Mouse (Mus musculus) lung, postnatal 0 days (tissue): ENCODE results near the gene Gm20388. TPM values are rescaled to one million over a fixed set of nuclear protein-coding genes. Genes with fewer than 3 reads are reported as not detected.

Experiments
- ATAC-seq: fragments of 200-750 bp; cut with Nextera tagmentation; 2 replicates; pipeline ENCODE4 v1.8.0; 2017; ENCODE audit warnings: moderate library complexity
- DNase-seq: peaks from one replicate; pipeline ENCODE4 v3.0.0-alpha.2; 2016; ENCODE audit warnings: low spot score
- H3K27ac ChIP-seq: fragments of 300-500 bp; sonication (generic); 2 replicates; pipeline ENCODE4 v1.5.1; 2014; ENCODE audit warnings: antibody characterized with exemption, mild to moderate bottlenecking, low read length, mixed read lengths
- H3K27me3 ChIP-seq: fragments of 300-500 bp; sonication (generic); replicated peaks from 2 replicates; pipeline ENCODE4 v1.6.1; 2014; ENCODE audit warnings: low read length, mixed read lengths; ENCODE audit not compliant: insufficient read depth
- H3K36me3 ChIP-seq: fragments of 300-500 bp; sonication (generic); 2 replicates; pipeline ENCODE4 v1.6.1; 2014; ENCODE audit warnings: low read length, mixed read lengths; ENCODE audit not compliant: insufficient read depth
- H3K4me1 ChIP-seq: fragments of 300-500 bp; sonication (generic); 2 replicates; pipeline ENCODE4 v1.6.1; 2014; ENCODE audit warnings: antibody characterized with exemption, low read depth, low read length, mixed read lengths; ENCODE audit not compliant: insufficient read depth
- H3K4me2 ChIP-seq: fragments of 300-500 bp; sonication (generic); replicated peaks from 2 replicates; pipeline ENCODE4 v1.6.1; 2014; ENCODE audit warnings: low read depth, mild to moderate bottlenecking, low read length, moderate library complexity, mixed read lengths
- H3K4me3 ChIP-seq: fragments of 300-500 bp; sonication (generic); 2 replicates; pipeline ENCODE4 v1.5.1; 2014; ENCODE audit warnings: low read depth, low read length
- H3K9ac ChIP-seq: fragments of 300-500 bp; sonication (generic); replicated peaks from 2 replicates; pipeline ENCODE4 v1.6.1; 2014; ENCODE audit warnings: low read depth, mild to moderate bottlenecking
- H3K9me3 ChIP-seq: fragments of 300-500 bp; sonication (generic); 2 replicates; pipeline ENCODE4 v1.6.1; 2016; ENCODE audit warnings: low read length, mixed read lengths
- CTCF ChIP-seq: IDR thresholded peaks from 2 replicates; pipeline ENCODE4 v1.5.1; 2016; ENCODE audit warnings: antibody characterized with exemption, mild to moderate bottlenecking
- EP300 ChIP-seq: IDR thresholded peaks from 2 replicates; pipeline ENCODE4 v1.6.1; 2016; ENCODE audit warnings: antibody characterized with exemption, mild to moderate bottlenecking, control low read depth
- WGBS: fragments of 180-500 bp; shearing (Covaris S2); extraction: QIAGEN DNeasy Blood & Tissue Kit; methylation state at CpG from one replicate; pipeline ENCODE4 v1.1.7; 2014; 5-methylcytosine and 5-hydroxymethylcytosine counted together
- polyA plus RNA-seq: library from polyadenylated mRNA; unstranded; fragments of >200 nt; fragmentation: Nextera tagmentation; extraction: Ambion mirVana; gene quantifications from 2 replicates; pipeline ENCODE4 v1.2.1, GENCODE M21; 2015

The Gm20388 gene
- polyA plus RNA-seq, 1 experiment from 2014 or later = not detected

GRCm38 (mm10) chr8:120278009-120278408 is 367.4 kb downstream of the Gm20388 start:
- Histone ChIP-seq H3K4me3 (no peak overlapping the region), H3K4me1 (peaks cover 25% of the 10 kb centered on the region), H3K36me3 (no peaks in the 10 kb centered on the region), H3K9me3 (no peaks in the 10 kb centered on the region), H3K4me2 (no peak overlapping the region), H3K27me3 (no peaks in the 10 kb centered on the region), H3K9ac (no peak overlapping the region), H3K27ac (peak overlapping the region; percentile 71; the same call in 1 of the 2 replicates)
- WGBS = 35% methylated on average over 14 of the region's 14 CpGs
- DNase-seq (peak; percentile 55), ATAC-seq (no peak)
- TF ChIP-seq CTCF (no peak), EP300 (no peak)

- Histone ChIP-seq H3K9ac (no peak overlapping the region), H3K9me3 (no peaks in the 10 kb centered on the region), H3K27ac (no peak overlapping the region), H3K4me2 (no peak overlapping the region), H3K27me3 (no peaks in the 10 kb centered on the region), H3K36me3 (no peaks in the 10 kb centered on the region), H3K4me1 (peaks cover 27% of the 10 kb centered on the region), H3K4me3 (no peak overlapping the region)
- DNase-seq (no peak), ATAC-seq (no peak)
- TF ChIP-seq CTCF = no peak
- no peak for TF ChIP-seq EP300
- 70% methylated on average over 8 of the region's 8 CpGs for WGBS
Measured at GRCm38 (mm10) chr8:120279418-120279817, 368.8 kb downstream of the Gm20388 start.

- DNase-seq (peak; percentile 85), ATAC-seq (no peak)
- H3K27me3 ChIP-seq = no peaks in the 10 kb centered on the region
- H3K9ac ChIP-seq = no peak overlapping the region
- no peaks in the 10 kb centered on the region for H3K36me3 ChIP-seq
- peaks cover 39% of the 10 kb centered on the region for H3K4me1 ChIP-seq
- H3K4me2 ChIP-seq = no peak overlapping the region
- TF ChIP-seq CTCF (peak; percentile 96), EP300 (no peak)
- no peak overlapping the region for H3K4me3 ChIP-seq
- WGBS = 16% methylated on average over 4 of the region's 4 CpGs
- H3K27ac ChIP-seq = no peak overlapping the region
- no peaks in the 10 kb centered on the region for H3K9me3 ChIP-seq
Measured at GRCm38 (mm10) chr8:120281487-120281886, 370.8 kb downstream of the Gm20388 start.

- DNase-seq (no peak), ATAC-seq (no peak)
- Histone ChIP-seq H3K9me3 (no peaks in the 10 kb centered on the region), H3K4me2 (no peak overlapping the region), H3K4me3 (no peak overlapping the region), H3K27me3 (no peaks in the 10 kb centered on the region), H3K36me3 (no peaks in the 10 kb centered on the region), H3K27ac (no peak overlapping the region), H3K9ac (no peak overlapping the region), H3K4me1 (peaks cover 29% of the 10 kb centered on the region)
- WGBS = 53% methylated on average over 5 of the region's 5 CpGs
- TF ChIP-seq EP300 = no peak
- TF ChIP-seq CTCF = no peak
Measured at GRCm38 (mm10) chr8:120282465-120282864, 371.8 kb downstream of the Gm20388 start.

- Histone ChIP-seq H3K9ac (no peak overlapping the region), H3K4me1 (peaks cover 27% of the 10 kb centered on the region), H3K4me2 (no peak overlapping the region), H3K36me3 (no peaks in the 10 kb centered on the region), H3K9me3 (no peaks in the 10 kb centered on the region), H3K4me3 (no peak overlapping the region), H3K27me3 (no peaks in the 10 kb centered on the region), H3K27ac (no peak overlapping the region)
- TF ChIP-seq CTCF = no peak
- TF ChIP-seq EP300 = no peak
- no peak for ATAC-seq
- DNase-seq = no peak
- WGBS = 44% methylated on average over 9 of the region's 9 CpGs
Measured at GRCm38 (mm10) chr8:120284265-120284664, 373.6 kb downstream of the Gm20388 start.

- H3K9ac ChIP-seq = no peak overlapping the region
- peak; percentile 32; the same call in 1 of the 2 replicates for TF ChIP-seq EP300
- TF ChIP-seq CTCF = no peak
- peak overlapping the region; percentile 47 for H3K27ac ChIP-seq
- H3K9me3 ChIP-seq = no peaks in the 10 kb centered on the region
- WGBS = 15% methylated on average over 3 of the region's 3 CpGs
- peaks cover 29% of the 10 kb centered on the region for H3K4me1 ChIP-seq
- H3K36me3 ChIP-seq = no peaks in the 10 kb centered on the region
- no peak overlapping the region for H3K4me3 ChIP-seq
- no peaks in the 10 kb centered on the region for H3K27me3 ChIP-seq
- ATAC-seq (peak; percentile 92), DNase-seq (peak; percentile 95)
- H3K4me2 ChIP-seq = no peak overlapping the region
Measured at GRCm38 (mm10) chr8:120285033-120285432, 374.4 kb downstream of the Gm20388 start.

- H3K4me3 ChIP-seq = no peak overlapping the region
- peak overlapping the region; percentile 47; the same call in 1 of the 2 replicates for H3K27ac ChIP-seq
- no peak for ATAC-seq
- WGBS = 54% methylated on average over 9 of the region's 9 CpGs
- no peak overlapping the region for H3K4me2 ChIP-seq
- peaks cover 29% of the 10 kb centered on the region for H3K4me1 ChIP-seq
- no peaks in the 10 kb centered on the region for H3K36me3 ChIP-seq
- H3K27me3 ChIP-seq = no peaks in the 10 kb centered on the region
- TF ChIP-seq EP300 (no peak), CTCF (no peak)
- H3K9me3 ChIP-seq = no peaks in the 10 kb centered on the region
- no peak for DNase-seq
- H3K9ac ChIP-seq = no peak overlapping the region
Measured at GRCm38 (mm10) chr8:120285878-120286277, 375.2 kb downstream of the Gm20388 start.
